Mouse (Mus musculus): Measurements from ENCODE around the gene Acadvl. TPM values are rescaled to one million over a fixed set of nuclear protein-coding genes. Genes with fewer than 3 reads are reported as not detected.
A peak's percentile ranks its signal among the peaks of the same experiment; 100 is the strongest.

The Acadvl gene
- polyA plus RNA-seq, 1 experiment, result 308 TPM

- H3K27me3 ChIP-seq (replicated peaks; ENCODE audit: control insufficient read depth, insufficient read depth, low read length), result peaks cover 1% of the 10 kb centered on the region; the same call in 1 of the 2 replicates
- no peak for DNase-seq
- H3K4me1 ChIP-seq (ENCODE audit: control insufficient read depth, insufficient read depth, low read length), result peaks cover 1% of the 10 kb centered on the region; the same call in 1 of the 2 replicates
- 34% methylated on average over 5 of the region's 5 CpGs for WGBS
- no peak overlapping the region for H3K4me3 ChIP-seq (ENCODE audit: insufficient read depth, low read depth, low read length)
- TF ChIP-seq POLR2A (IDR thresholded peaks at IDR 0.05; ENCODE audit: low read depth, low read length), result no peak
- TF ChIP-seq CTCF (conservative IDR thresholded peaks at IDR 0.05; ENCODE audit: insufficient read depth, insufficient read length, low read depth, low read length), result no peak
- H3K36me3 ChIP-seq (ENCODE audit: control insufficient read depth, insufficient read depth, low read length), result no peaks in the 10 kb centered on the region
- no peak overlapping the region for H3K27ac ChIP-seq (ENCODE audit: insufficient read depth, low read depth, low read length)
Observed at GRCm38 (mm10) chr11:69961841-69962240, 53.4 kb downstream of the Acadvl start.

GRCm38 (mm10) chr11:69960616-69961015 is 54.6 kb downstream of the Acadvl start:
- no peak overlapping the region for H3K27ac ChIP-seq (ENCODE audit: insufficient read depth, low read depth, low read length)
- no peaks in the 10 kb centered on the region for H3K36me3 ChIP-seq (ENCODE audit: control insufficient read depth, insufficient read depth, low read length)
- 51% methylated on average over 5 of the region's 5 CpGs for WGBS
- H3K4me1 ChIP-seq (ENCODE audit: control insufficient read depth, insufficient read depth, low read length), result no peaks in the 10 kb centered on the region
- peaks cover 1% of the 10 kb centered on the region; the same call in 1 of the 2 replicates for H3K27me3 ChIP-seq (replicated peaks; ENCODE audit: control insufficient read depth, insufficient read depth, low read length)
- H3K4me3 ChIP-seq (ENCODE audit: insufficient read depth, low read depth, low read length), result no peak overlapping the region
- DNase-seq, result no peak
- TF ChIP-seq CTCF (conservative IDR thresholded peaks at IDR 0.05; ENCODE audit: insufficient read depth, insufficient read length, low read depth, low read length) (peak; percentile 30), POLR2A (IDR thresholded peaks at IDR 0.05; ENCODE audit: low read depth, low read length) (no peak)

Other genes with a start within 250 kb of the Acadvl start
- gene Zbtb4, start 249.5 kb downstream of the Acadvl start, polyA plus RNA-seq (2012; rRNA removed), result 22.3 and 24.4 TPM in 2 replicates
- gene Chrnb1, start 219.5 kb downstream of the Acadvl start, polyA plus RNA-seq (2012; rRNA removed), result 11.9 and 14.3 TPM in 2 replicates
- 2.6 and 3.3 TPM in 2 replicates for gene Fgf11, start 213.6 kb downstream of the Acadvl start, polyA plus RNA-seq (2012; rRNA removed)
- 19.2 and 22.4 TPM in 2 replicates for gene Tmem102, start 209.8 kb downstream of the Acadvl start, polyA plus RNA-seq (2012; rRNA removed)
- 0.02 and 0.04 TPM in 2 replicates for gene Gm39566, start 200.1 kb downstream of the Acadvl start, polyA plus RNA-seq (2012; rRNA removed)
- 0.20 and 0.26 TPM in 2 replicates for gene Spem2, start 196.9 kb downstream of the Acadvl start, polyA plus RNA-seq (2012; rRNA removed)
- 0.28 and 0.38 TPM in 2 replicates for gene Spem1, start 193.2 kb downstream of the Acadvl start, polyA plus RNA-seq (2012; rRNA removed)
- 6.4 and 7.8 TPM in 2 replicates for gene Nlgn2, start 177.6 kb downstream of the Acadvl start, polyA plus RNA-seq (2012; rRNA removed)
- 513 and 551 TPM in 2 replicates for gene Tmem256, start 176.9 kb downstream of the Acadvl start, polyA plus RNA-seq (2012; rRNA removed)
- gene Plscr3, start 169.0 kb downstream of the Acadvl start, polyA plus RNA-seq (2012; rRNA removed), result 57.1 and 63.9 TPM in 2 replicates
- gene Tnk1, start 156.7 kb downstream of the Acadvl start, polyA plus RNA-seq (2012; rRNA removed), result 7.9 and 9.3 TPM in 2 replicates
- not detected in 2 replicates for gene Tmem95, start 137.4 kb downstream of the Acadvl start, polyA plus RNA-seq (2012; rRNA removed)
- 4.8 TPM in 2 replicates for gene Kctd11, start 134.0 kb downstream of the Acadvl start, polyA plus RNA-seq (2012; rRNA removed)
- 1.7 and 6.1 TPM in 2 replicates for gene Acap1, start 119.9 kb downstream of the Acadvl start, polyA plus RNA-seq (2012; rRNA removed)
- gene 2810408A11Rik, start 114.4 kb downstream of the Acadvl start, polyA plus RNA-seq (2012; rRNA removed), result 0.94 and 0.99 TPM in 2 replicates
- 72.0 and 80.1 TPM in 2 replicates for gene Neurl4, start 114.3 kb downstream of the Acadvl start, polyA plus RNA-seq (2012; rRNA removed)
- gene Gps2, start 101.5 kb downstream of the Acadvl start, polyA plus RNA-seq (2012; rRNA removed), result 72.9 and 75.5 TPM in 2 replicates
- 465 and 575 TPM in 2 replicates for gene Eif5a, start 93.5 kb downstream of the Acadvl start, polyA plus RNA-seq (2012; rRNA removed)
- 60.5 and 71.7 TPM in 2 replicates for gene Ybx2, start 79.6 kb downstream of the Acadvl start, polyA plus RNA-seq (2012; rRNA removed)
- 74.2 and 78.6 TPM in 2 replicates for gene Slc2a4, start 67.2 kb downstream of the Acadvl start, polyA plus RNA-seq (2012; rRNA removed)
- gene Cldn7, start 50.6 kb downstream of the Acadvl start, polyA plus RNA-seq (2012; rRNA removed), result 39.2 and 40.0 TPM in 2 replicates
- gene Ctdnep1, start 34.3 kb downstream of the Acadvl start, polyA plus RNA-seq (2012; rRNA removed), result 84.4 and 104 TPM in 2 replicates
- 66.3 and 68.4 TPM in 2 replicates for gene Elp5, start 32.9 kb downstream of the Acadvl start, polyA plus RNA-seq (2012; rRNA removed)
- 746 and 1,018 TPM in 2 replicates for gene Gabarap, start 24.3 kb downstream of the Acadvl start, polyA plus RNA-seq (2012; rRNA removed)
- gene Phf23, start 19.6 kb downstream of the Acadvl start, polyA plus RNA-seq (2012; rRNA removed), result 16.0 and 21.4 TPM in 2 replicates
- 8.5 and 9.6 TPM in 2 replicates for gene Dvl2, start 14.8 kb downstream of the Acadvl start, polyA plus RNA-seq (2012; rRNA removed)
- 8.1 and 8.3 TPM in 2 replicates for gene Dlg4, start 1.5 kb upstream of the Acadvl start, polyA plus RNA-seq (2012; rRNA removed)
- gene Asgr1, start 38.7 kb upstream of the Acadvl start, polyA plus RNA-seq (2012; rRNA removed), result 0.25 and 0.41 TPM in 2 replicates
- gene Asgr2, start 77.2 kb upstream of the Acadvl start, polyA plus RNA-seq (2012; rRNA removed), result 0.27 and 0.41 TPM in 2 replicates
- gene Mgl2, start 114.9 kb upstream of the Acadvl start, polyA plus RNA-seq (2012; rRNA removed), result 5.0 and 6.2 TPM in 2 replicates
- gene Clec10a, start 140.8 kb upstream of the Acadvl start, polyA plus RNA-seq (2012; rRNA removed), result 3.1 and 4.0 TPM in 2 replicates
- gene Slc16a11, start 197.3 kb upstream of the Acadvl start, polyA plus RNA-seq (2012; rRNA removed), result 36.4 and 56.5 TPM in 2 replicates
- 44.0 and 48.8 TPM in 2 replicates for gene Slc16a13, start 205.7 kb upstream of the Acadvl start, polyA plus RNA-seq (2012; rRNA removed)
- 7.9 and 8.8 TPM in 2 replicates for gene Bcl6b, start 214.4 kb upstream of the Acadvl start, polyA plus RNA-seq (2012; rRNA removed)
- gene 0610010K14Rik, start 222.5 kb upstream of the Acadvl start, polyA plus RNA-seq (2012; rRNA removed), result 73.6 and 78.9 TPM in 2 replicates
- gene Gm21988, start 224.4 kb upstream of the Acadvl start, polyA plus RNA-seq (2012; rRNA removed), result 13.9 and 15.8 TPM in 2 replicates
- gene Rnasek, start 224.4 kb upstream of the Acadvl start, polyA plus RNA-seq (2012; rRNA removed), result 457 and 485 TPM in 2 replicates
- gene Alox12, start 239.9 kb upstream of the Acadvl start, polyA plus RNA-seq (2012; rRNA removed), result 5.8 and 6.0 TPM in 2 replicates

All from kidney, adult 2 months (tissue).